Mouse (Mus musculus) bone marrow macrophage, adult 2 months (primary cell): ENCODE measurements at regions not wholly inside any gene's neighbourhood (a gene's known extent, or its start where the extent isn't known, plus 50 kb on each side); places are given as distances from the start of the nearest gene placed in this dataset.

ENCODE experiments used
- CTCF ChIP-seq: IDR thresholded peaks from 2 replicates; pipeline ENCODE4 v1.5.1; 2012; ENCODE audit warnings: low read depth, mild to moderate bottlenecking, low read length, moderate library complexity
- POLR2A ChIP-seq: IDR thresholded peaks from 2 replicates; pipeline ENCODE4 v1.6.1; 2012; ENCODE audit warnings: mild to moderate bottlenecking, low read depth, low read length, borderline replicate concordance

DNA sequence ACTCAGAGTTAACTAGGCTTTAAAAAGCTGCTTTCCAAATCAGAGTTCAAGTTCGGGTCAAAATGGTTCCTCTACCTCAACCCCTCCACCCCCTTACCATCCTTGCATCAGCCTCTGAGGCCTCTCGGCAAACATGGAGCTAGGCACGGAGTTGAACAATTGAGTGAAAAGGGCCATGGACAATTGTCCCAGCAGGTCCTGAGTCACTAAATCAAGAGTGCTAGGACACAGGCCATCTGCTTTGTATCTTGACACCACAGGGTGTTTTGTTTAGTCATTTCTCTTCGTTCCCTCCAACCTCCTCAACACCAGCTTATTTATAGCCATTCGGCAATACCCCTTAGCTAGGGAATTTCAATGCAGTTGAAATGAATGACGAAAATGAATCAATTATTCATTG, 59.5 kb upstream of the Jarid2 start:
- TF ChIP-seq CTCF (no peak), POLR2A (no peak)
